Mouse (Mus musculus) lung, postnatal 4 days (tissue): Measurements from ENCODE around the gene Zmynd15.
"Not testable (repeated sequence)": the region's sequence is repeated elsewhere in the genome, so short reads cannot be mapped to it uniquely, and the experiment has no call there.

Source experiments
- DNase-seq, 2 experiments: peaks; one replicate each; pipeline ENCODE4 v3.0.0; 2021

Zmynd15 gene

DNA sequence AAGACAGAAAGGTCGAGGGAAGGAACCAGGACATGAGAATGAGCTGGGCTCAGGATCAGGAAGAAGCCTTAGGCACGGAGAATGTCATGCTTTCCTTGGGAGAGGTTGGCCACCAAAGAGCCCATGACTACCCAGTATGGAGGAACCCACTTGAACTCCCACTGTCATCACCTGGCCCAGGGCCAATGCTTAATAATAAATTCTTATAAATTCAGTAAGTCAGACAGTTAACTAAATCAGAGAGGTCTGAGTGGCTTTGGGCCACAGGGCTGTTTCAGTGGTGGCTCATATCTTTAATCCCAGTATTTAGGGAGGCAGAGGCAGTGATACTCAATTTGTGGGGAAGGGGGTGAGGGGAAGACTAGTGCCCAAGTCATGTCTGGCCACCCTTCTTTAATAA, 8.3 kb upstream of the Zmynd15 start:
- DNase-seq: no peak

GRCm38 (mm10) chr11:70451797-70452498, 7.3 kb upstream of the Zmynd15 start, which contains the start of gene Med11:
Gene Med11 (plus strand): TSS chr11:70451919.
- DNase-seq: peak; percentile 98

DNA sequence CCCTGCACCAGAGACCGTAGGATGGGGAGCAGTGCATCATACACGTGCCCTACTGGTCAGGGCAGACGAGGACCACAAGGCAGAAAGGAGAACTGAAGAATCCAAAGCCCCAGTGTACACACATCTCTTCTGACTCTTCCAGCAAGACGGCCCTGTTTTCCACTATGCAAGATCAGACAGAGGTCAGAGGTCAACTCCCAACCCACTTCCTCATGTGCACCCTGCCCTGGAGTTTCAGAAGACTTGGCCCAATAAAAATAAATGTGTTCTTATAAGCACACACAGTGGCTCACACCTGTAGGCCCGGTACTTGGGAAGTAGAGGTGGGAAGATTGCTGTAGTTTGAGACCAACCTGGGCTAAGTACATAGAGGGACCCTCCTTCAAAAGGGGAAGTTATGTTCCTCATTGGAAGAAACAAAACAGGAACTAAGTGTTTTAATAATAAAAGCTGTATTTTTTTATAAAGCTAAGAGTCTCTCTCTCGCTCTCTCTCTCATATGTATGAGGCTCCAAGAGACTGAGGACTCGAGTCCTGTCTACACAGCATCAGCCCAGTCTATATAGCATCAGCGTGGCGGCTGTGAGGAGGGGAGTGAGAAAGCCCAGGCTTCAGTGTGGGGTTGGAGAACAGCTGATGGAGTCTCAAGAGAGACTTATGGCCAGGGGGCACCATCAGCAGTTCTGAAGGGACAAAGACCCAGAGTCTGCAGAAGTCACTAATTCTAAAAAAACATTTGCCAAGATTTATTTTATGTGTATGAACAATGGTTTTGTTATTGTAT, 5.8 kb upstream of the Zmynd15 start:
- peak in 1 of 2 experiments; percentile 39 for DNase-seq

GRCm38 (mm10) chr11:70459601-70460101, 418 bp downstream of the Zmynd15 start, which contains the start of gene Cxcl16:
Gene Cxcl16 (minus strand): TSS chr11:70459984.
- peak; percentile 67 to 85 for DNase-seq

- no peak for DNase-seq
These were observed 4.7 kb downstream of the Zmynd15 start for GRCm38 (mm10) chr11:70463970-70464369.

- no peak for DNase-seq
These were observed 6.0 kb downstream of the Zmynd15 start for GRCm38 (mm10) chr11:70465211-70465610.

GRCm38 (mm10) chr11:70465824-70466223, 6.6 kb downstream of the Zmynd15 start:
- peak; percentile 49 to 62 for DNase-seq

GRCm38 (mm10) chr11:70467902-70468619, 8.8 kb downstream of the Zmynd15 start:
- DNase-seq: no peak

- DNase-seq: no peak
These were observed 10.5 kb downstream of the Zmynd15 start for GRCm38 (mm10) chr11:70469764-70470163.

GRCm38 (mm10) chr11:70472716-70473115, 13.5 kb downstream of the Zmynd15 start:
- no peak for DNase-seq

GRCm38 (mm10) chr11:70473291-70473690, 14.1 kb downstream of the Zmynd15 start:
- DNase-seq: not testable (repeated sequence)

DNA sequence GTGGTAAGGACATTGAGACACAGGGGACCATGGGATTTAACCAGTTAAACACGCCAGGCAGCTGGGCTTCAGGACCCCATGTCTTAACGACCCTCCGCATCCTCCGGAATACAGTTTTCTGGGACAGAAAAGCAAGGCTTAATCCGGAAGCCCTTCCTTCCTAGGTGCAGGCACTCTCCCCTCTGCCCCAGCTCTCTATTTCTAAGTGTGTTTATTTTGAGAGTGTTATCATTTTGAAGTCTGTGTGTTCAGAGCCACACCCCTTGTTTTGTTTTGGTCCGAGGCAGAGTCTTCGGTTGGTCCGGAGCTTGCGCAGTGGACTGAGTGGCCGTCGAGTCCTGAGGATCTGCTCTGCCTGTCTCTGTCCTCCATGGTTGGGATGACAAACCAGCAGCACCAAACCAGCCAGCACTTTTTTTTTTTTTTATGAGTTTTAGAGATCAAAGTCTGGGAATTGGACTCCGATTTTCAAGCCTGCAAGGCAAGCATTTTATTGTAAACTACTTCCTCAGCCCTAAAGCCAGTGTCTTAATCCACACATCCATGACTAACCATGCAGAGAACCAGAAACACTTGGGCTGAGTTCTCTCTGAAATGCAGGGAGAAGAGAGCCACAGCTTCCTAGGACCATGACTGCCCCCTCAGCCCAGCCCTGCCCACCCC, 15.8 kb downstream of the Zmynd15 start:
- DNase-seq: no peak

GRCm38 (mm10) chr11:70485498-70485897, 26.3 kb downstream of the Zmynd15 start:
- DNase-seq: no peak

DNA sequence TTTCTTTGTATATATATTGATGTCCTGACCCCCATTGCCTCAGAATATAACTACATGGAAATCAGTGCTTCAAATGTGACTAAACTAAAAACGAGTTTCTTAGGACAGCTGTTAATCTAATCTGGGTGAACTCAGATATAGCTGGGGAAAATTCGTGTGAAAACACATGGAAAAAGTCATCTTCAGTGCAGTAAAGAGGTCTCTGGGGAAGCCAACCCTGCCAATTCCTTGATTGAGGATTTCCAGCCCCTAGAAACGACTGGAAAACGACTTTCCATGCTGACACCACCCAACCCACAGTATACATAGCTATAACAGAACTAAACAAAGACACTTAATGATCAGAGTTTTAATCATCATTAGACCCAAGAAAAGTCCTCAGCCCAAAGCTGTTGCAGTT, 28.6 kb downstream of the Zmynd15 start:
- DNase-seq: no peak

GRCm38 (mm10) chr11:70489138-70489537, 29.9 kb downstream of the Zmynd15 start:
- no peak for DNase-seq

DNA sequence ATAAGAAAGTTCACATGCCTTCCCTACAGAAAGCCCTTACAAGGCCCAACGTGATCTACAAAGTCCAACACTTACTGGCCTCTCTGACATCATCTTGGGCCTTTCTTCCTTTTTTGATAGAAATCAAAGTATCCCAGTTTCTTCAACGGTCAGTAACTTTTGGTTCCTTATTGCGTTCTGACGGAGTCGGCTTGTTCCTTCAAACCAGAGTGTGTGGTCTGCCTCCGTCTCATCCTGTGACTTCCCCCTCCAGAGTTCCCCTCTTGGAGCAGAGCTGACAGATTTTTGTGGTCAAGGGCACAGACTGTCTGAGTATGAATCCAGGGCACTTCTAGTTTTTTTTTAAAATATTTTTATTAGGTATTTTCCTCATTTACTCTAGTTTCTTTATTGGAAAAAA, 30.5 kb downstream of the Zmynd15 start:
- DNase-seq: peak in 1 of 2 experiments; percentile 31

- DNase-seq: peak; percentile 24 to 38
These were observed 40.6 kb downstream of the Zmynd15 start for GRCm38 (mm10) chr11:70499566-70500475.

- no peak for DNase-seq
These were observed 41.2 kb downstream of the Zmynd15 start for GRCm38 (mm10) chr11:70500476-70500812.

DNA sequence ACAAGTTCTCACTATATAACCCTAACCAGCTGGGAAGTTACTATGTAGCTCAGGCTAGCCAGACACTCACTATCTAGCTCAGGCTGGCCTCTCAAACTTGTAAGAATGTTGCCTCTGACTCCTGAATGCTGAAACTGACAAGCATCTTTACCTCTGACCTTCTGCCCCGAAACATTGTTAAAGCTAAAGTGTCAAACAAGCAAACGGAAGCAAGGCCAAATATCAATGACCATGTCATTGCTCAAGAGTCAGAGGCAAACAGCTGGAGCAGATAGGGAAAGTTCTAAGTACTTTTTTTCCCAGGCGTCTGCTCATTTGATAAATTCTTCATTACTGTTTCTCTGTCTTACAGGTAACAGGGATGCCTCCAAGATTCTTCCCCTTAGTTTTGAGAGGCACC, 42.8 kb downstream of the Zmynd15 start:
- no peak for DNase-seq

DNA sequence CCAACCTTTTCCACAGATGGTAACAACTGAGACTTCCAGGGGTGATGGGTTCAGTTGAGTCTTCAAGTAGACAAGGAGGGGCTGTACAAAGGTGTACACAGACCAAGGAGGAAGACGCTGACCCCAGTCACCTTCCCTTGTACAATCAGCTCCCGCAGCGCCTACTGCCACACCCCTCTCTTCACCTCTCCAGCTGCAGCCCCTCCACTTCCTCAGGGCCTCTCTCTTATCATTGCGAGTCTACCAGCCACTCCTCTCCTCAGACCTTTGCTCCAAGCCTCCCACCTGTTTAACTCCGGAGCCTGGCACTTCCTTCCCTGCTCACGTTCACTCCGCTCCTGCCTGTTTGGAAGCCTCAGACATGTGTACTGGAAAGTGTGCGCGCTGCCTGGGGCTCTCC, 45.7 kb downstream of the Zmynd15 start, which contains the start of gene Tm4sf5:
Gene Tm4sf5 (plus strand): TSS at position 275 of the 400 bp plus-strand sequence.
- DNase-seq: no peak

DNA sequence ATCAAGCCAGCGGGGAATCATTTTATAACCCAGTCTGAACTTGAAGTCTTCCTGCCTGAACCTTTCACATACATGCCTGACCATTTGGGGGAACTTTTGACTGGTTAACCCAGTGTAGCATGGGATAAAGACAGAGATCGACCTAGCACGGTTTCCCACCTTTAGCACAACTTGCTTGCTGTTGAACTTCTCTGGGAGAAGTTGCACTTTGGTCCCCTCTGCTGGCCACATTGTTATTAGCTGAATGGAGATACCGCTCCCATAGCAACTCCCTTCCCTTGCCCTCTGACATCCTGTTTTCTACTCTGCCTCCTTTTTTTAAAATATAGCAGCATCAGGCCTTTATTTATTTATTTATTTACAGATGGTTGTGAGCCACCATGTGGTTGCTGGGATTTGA, 47.2 kb downstream of the Zmynd15 start:
- peak; percentile 58 to 83 for DNase-seq
